Mouse (Mus musculus) kidney, adult 8-10 months (tissue): Measurements from ENCODE around the gene Baiap2l1.
A peak's percentile ranks its signal among the peaks of the same experiment; 100 is the strongest.

Experiments
- DNase-seq, 2 experiments: peaks; one replicate each; pipeline ENCODE4 v3.0.0; 2022

Gene Baiap2l1

DNA sequence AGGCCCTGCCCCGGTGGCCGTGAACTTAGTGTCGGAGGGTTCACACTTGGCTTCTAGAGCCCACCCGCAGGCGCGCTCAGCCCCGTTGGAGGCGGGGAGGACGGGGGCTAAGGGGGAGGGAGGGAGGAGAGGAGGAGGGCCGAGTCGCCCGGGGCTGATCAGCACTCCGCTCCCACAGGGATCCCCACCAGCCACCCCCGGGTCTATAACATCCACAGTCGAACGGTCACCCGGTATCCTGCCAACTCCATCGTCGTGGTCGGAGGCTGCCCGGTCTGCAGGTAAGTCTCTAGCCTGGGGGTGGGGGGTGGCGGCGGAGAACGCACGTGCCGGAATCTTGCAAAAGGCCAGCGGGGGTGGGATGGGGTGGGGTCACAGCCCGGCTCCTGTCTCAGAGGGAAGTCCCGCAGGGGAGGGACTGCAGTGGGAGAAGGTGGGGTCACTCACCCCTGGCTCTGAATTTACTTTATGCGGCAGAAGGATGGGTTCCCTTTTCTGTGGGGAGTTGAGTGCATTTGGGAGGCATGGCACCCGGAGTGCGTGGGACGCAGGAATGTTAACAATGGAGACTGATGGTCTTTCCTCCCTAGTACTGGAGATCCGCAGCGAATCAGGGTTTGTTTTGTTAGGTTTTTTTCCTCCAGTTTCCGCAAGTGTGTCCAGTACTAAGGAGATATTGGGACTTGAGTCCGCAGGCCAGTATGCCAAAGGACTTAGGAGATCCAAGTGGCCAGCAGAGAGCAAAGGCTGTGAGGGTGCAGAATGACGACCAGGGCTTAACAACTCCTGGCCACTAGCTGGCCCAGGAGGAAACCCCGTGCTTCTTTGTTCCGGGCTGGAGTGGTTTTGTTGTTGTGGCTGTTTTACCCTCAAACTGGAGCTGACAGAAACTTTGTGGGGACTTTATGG is 102.0 kb downstream of the Baiap2l1 start:
- peak; percentile 57 for DNase-seq

DNA sequence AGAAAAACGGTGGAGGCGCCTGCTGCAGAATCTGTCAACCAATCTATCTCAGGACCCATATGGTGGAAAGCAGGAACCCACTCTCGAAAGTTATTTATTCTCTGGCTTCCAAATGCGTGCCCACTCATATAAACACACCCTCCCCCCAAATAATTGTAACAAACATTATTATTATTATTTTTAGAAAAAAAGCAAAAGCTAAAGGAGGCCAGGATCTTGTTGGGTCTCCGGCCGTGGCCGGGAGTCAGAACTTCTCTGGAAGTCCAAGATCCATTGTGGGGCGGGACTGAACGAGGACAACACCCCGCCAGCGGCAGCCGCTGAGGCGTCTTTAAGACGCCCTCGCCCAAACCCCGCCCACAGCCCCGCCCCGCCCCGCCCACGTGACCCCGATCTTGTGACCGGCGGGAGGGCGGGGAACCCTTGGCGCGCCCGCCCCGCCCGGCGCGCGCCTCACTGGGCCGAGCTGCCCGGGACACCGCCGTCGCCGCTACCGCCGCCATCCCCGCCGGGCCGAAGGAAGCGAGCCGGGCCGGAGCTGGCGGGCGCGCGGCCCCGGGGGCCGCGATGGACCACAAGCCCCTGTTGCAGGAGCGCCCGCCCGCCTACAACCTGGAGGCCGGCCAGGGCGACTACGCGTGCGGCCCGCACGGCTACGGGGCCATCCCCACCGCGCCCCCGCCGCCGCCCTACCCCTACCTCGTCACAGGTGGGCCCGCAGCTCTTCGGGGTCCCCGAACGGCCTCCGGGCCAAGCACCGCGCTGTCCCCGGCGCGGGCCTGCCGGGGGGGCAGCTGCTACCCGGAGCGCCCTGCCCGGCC is 102.9 kb downstream of the Baiap2l1 start:
- peak; percentile 87 to 92 for DNase-seq

GRCm38 (mm10) chr5:144254122-144254810 is 103.6 kb downstream of the Baiap2l1 start:
- peak; percentile 87 to 90 for DNase-seq

DNA sequence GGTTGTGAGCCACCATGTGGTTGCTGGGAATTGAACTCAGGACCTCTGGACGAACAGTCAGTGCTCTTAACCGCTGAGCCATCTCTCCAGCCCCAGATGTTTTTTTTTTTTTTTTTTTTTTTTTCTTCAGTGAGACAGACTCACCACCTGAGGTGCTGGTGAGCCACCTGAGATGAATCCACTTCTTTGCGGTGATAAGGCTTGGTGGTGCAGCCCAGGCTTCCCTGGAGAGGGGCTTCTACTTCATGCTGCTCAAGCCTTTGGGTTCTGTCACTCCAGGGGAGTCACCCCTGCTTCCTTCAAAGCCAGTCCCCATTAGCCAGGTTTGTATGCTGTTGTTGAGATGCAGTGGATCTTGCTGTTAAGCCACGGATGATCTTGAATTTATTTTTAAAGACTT is 104.7 kb downstream of the Baiap2l1 start:
- no peak for DNase-seq

GRCm38 (mm10) chr5:144251876-144252577 is 105.9 kb downstream of the Baiap2l1 start:
- no peak for DNase-seq

DNA sequence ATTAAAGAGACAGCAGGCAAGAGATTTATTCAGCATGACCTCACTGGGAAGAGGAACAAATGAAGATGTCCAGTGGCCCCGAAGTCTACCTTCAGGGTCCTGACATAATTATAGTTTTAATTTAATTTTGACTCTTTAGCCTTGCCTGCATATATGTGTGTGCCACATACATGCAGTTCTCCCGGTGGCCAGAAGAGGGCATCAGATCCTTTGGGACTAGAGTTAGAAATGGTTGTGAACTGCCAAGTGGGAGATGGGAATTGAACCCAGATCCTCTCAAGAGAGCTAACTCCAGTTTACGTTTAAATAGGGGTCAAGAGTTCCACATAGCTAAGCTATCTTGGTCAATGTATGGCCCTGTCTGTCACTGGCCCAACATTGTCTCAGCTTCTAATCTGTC is 108.0 kb downstream of the Baiap2l1 start:
- no peak for DNase-seq

DNA sequence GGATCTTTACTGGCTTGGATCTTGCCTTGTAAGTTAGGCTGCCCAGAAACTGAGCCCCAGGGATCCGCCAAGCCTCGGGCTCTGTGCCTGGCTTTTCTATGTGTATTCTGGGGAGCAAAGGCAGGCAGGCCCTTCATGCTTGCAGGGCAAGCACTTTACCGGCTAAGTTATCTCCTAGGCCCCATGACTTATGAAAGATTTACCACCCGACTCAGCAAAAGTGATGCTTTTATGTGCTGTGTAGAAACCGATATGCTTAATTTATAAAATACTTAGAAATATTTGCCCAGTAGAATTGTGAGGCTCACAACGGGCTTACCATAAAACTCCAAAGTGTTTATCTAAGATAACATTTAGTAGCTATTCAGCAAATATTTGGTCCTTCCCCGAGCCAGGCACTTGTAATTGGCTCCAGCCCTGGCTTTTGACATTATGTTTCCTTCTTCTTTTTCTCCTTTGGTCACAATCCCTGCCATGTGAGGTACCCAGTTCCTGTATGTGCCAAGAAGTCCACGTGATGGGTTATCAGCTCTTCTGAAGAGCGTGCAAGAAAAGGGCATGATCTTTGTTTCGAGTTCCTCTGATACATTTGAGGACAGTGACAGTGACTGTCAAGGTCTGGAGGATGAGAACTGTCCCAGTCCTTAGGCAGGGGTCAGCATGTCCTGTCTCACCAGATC is 109.9 kb downstream of the Baiap2l1 start:
- no peak for DNase-seq

GRCm38 (mm10) chr5:144247307-144247706 is 110.6 kb downstream of the Baiap2l1 start:
- no peak for DNase-seq

GRCm38 (mm10) chr5:144246669-144247068 is 111.2 kb downstream of the Baiap2l1 start:
- no peak for DNase-seq

DNA sequence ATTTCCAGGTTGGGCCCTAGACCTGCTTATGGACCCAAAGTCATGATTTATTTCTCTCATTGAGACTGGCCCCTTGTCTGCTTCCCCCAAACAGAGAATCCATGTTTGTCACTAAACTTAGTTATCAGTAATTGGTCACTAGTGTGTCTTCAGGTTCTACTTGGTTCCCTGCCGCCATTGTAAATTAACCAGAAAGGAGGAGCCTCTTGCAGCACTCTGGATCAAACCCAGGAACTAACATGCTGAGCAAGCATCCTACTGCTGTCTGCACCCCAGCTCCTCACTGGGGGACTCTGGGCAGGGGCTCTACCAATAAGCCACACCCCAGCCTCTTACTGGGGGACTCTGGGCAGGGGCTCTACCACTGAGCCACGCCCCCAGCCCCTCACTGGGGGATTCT is 112.3 kb downstream of the Baiap2l1 start:
- DNase-seq = no peak

DNA sequence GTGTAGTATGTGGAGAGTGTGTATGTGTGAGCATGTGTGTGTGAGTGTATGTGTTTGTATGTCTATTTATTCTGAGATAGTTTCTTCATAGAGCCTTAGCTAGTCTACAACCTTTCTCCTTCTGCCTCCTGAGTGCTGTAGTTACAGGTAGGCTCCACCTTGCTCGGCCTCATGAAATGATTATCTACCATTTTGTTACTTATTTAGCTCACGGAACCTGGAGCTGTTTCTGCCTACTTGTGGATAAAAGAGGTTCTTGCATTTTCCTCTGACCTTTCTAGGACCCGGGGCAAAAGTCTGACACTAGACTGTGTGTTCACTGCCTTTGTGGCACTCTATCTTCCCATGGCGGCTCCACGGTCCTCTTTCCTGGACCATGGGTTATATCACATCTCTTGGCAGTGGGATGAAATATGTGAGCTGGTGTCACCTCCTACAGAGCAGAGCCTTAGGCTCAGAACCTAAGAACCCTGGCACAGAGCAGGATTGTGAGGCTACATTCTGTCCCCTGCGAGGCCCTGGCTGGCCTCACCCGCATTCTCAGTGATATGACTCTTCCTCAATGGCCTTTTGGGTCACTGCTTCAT is 113.9 kb downstream of the Baiap2l1 start, which contains the start of gene Bri3:
Gene Bri3, plus strand, starts transcription at position 537 of the 587 bp plus-strand sequence.
- DNase-seq = no peak

- no peak for DNase-seq
Observed at GRCm38 (mm10) chr5:144238969-144239368, 118.9 kb downstream of the Baiap2l1 start.

DNA sequence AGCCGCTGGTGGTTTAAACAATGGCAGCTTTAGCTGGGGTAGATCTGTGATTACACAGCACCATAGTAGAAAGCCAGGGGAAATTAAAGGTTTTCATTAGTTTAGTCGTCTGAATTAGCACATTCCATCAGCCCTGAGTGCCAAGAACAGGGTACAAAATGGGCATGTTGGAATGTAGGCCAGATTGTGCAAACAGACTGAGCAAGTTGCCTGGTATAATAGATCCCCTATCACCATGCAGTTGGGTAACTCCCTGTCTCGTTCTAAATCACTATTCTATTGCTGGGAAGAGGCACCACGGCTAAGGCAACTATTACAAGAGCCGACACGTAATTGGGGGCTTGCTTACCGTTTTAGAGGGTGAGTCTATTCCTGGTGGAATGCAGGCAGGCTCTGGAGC is 123.2 kb downstream of the Baiap2l1 start:
- no peak for DNase-seq

DNA sequence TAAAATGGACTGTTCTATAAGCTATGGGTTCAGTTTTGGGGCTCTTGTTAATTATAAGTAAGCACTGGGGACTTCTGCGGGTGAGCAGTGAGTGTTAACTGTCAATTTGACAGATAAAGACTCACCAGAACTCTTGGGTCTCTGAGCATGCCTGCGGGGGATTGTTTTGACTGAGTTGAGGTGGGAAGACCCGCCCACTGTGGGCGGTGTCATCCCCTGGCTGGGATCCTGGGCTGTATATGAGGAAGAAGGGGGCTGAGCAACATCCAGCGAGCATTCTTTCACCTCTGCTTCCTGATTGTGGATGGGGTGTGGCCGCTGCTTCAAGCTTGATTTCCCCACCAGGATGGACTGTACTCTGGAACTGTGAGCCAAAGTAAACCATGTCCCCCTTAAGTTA is 123.7 kb downstream of the Baiap2l1 start:
- DNase-seq = no peak

DNA sequence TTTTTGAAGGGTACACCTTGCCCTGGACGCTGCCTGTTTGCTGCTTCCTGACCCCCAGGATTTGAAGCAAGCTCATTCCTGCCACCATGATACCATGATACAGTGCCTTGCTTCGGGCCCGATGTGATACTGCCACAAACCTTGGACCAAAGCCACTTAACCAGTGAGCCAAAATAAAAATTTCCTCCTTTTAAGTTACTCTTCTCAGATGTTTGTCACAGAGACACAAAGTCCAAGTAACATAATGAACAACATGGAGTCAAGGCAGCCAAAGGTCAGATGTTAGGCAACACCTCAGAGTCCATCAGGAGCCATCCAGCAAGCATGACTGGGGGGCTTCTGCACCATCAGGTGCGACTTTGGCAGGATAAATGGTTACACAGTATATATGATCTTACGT is 125.4 kb downstream of the Baiap2l1 start:
- DNase-seq = no peak

- no peak for DNase-seq
Observed at GRCm38 (mm10) chr5:144231410-144231809, 126.5 kb downstream of the Baiap2l1 start.

DNA sequence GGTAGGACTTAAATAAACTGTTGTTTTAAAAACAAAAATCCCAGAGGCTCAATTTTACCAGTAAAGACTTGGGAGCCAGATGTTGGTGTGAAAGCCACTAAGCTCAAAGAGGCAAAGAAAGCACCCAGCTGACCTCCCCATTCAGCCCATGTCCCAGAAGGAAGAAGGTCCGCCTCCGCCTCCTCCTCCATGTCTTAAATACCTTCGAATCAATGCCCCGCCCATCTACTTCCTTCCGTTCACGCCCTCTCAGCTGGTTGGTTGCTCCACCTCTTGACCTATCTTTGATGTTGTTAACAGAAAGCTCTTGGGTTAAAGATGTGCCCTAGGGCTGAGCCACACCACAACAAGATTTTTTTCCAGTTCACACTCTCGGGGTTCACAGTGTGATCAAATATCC is 127.7 kb downstream of the Baiap2l1 start:
- no peak for DNase-seq

GRCm38 (mm10) chr5:144226220-144226619 is 131.7 kb downstream of the Baiap2l1 start:
- DNase-seq = no peak

DNA sequence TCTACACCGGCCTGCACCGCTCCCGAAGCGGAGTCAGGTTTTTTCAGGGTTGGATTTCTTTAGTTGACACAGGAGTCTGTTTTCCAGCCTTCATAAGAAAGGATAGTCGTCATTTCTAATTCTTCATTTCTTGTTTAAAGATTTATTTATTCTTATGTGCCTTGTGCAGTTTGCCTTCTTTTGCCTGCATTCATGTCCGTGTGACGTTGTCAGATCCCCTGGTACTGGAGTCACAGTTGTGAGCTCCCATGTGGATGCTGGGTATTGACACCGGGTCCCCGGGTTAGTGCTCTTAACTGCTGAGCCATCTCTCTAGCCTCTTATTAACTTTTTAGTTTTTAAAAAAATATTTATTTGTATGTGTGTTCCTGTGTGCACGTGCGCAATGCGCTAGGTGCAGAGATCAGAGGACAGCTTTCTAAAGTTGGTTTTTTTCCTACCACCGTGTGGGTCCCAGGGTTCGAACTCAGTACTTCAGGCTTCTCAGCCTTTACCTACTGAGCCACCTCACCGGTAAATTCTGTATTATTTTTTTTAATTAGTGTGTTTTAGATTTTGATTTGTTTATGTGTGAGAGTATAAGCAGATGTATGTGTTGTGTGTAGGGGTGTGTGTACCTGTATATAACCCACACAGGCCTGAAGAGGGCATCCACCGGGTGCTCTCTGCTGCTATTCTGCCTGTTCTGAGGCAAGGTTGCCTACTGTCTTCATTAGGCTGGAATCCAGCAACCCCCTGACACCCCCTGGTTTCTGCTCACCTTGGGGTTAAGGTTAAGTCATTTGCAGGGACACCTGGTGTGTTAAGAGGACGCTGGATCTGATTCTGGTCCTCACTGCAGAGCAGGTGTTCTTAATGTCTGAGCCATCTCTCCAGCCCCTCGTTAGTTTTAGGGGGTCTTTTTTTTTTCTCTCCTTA is 133.8 kb downstream of the Baiap2l1 start:
- no peak for DNase-seq

DNA sequence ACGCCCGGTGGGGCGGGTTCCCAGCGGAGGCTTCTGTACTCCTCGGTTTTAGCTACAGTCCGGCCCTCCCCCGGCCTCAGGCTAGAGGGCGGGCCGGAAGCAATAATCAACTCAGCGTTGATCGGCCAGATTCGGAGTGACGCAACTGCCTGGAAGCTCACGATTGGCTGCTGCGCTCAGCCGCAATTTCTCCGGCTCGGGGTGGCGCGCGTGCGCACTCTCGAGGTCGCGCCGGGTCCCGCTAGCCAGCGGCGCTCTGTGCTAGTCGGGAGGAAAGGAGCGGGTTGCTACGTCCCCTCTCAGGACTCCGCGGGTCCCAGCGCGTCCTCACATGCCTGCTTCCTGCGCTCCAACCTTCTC is 134.4 kb downstream of the Baiap2l1 start, which contains the start of gene Tecpr1:
Gene Tecpr1, minus strand, starts transcription at position 113 of the 360 bp plus-strand sequence.
- DNase-seq = peak; percentile 96
